Mouse (Mus musculus) R1 (cell line): ENCODE results near the gene Dll1.

Experiments
- DNase-seq: peaks from one replicate; pipeline ENCODE4 v3.0.0-alpha.2; 2018; ENCODE audit warnings: low read depth, low spot score

Dll1 gene

DNA sequence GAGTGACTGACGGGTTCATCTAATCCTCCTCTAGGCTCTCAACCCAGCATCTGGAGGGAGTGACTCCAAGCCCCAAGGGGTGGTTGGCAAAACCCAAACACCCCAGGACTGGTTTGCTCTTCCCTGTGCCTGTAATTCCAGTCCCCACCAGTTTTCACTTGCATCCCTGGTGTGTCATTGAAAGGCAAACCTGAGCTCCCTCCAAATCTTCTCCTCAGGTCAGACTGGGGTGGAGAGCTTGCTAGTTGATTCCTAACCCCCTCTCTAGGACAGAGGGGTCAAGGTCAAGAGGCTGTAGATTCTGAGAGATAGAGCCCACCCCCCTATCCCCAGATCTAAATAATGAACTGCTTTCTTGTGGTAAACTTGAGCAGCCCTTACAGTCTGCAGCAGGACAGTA is 38.8 kb downstream of the Dll1 start:
- peak; percentile 81 for DNase-seq

- DNase-seq = no peak
Observed at GRCm38 (mm10) chr17:15329740-15330318, 46.8 kb downstream of the Dll1 start.

GRCm38 (mm10) chr17:15327106-15327505 is 49.6 kb downstream of the Dll1 start:
- no peak for DNase-seq

DNA sequence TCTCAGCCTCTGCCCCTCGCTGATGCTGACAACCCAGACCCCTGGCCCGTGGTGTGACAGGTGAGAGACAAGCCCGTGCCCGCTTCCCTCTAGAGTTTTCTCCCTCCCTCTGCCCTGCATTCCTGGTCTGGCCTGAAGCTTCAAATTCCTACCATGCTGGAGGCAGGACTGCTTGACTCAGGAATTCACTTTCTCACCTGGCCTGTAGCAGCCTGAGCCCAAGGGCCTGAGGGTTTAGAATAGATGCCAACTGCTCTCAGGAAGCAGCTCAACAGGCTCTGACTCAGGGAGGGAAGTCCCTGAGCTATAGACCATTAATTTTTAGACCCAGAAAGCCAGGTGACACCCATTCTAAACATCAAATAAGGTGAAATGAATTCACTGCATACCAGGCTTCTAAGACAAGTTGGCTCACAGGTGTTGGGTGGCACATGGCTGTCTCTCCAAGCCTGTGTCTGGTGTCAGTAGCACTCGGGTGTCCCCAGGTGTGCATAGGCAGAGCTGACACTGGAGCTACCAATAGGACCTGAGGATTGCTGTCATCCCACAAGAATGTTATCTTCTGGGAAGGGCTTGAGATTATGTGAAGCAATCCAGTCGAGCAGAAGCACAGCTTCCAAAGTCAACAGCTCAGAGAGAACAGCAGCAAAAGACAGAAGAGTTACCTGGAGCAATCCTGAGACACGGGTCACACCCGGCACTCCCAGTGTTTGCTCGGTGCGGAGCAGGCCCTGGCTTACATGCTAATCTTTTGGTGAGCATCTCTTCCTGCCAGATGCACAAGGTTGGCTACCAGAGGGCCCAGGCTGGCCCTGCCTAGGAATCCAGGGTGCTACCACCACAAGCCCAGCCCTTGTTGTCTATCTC is 50.5 kb downstream of the Dll1 start:
- DNase-seq = no peak

GRCm38 (mm10) chr17:15323191-15323834 is 53.4 kb downstream of the Dll1 start:
- no peak for DNase-seq
